Mouse (Mus musculus) midbrain, postnatal 0 days (tissue): ENCODE results near the gene Anapc7. TPM values are rescaled to one million over a fixed set of nuclear protein-coding genes. Genes with fewer than 3 reads are reported as not detected.
"Not testable (repeated sequence)": the region's sequence is repeated elsewhere in the genome, so short reads cannot be mapped to it uniquely, and the experiment has no call there.

Source experiments
- ATAC-seq: fragments of 200-750 bp; cut with Nextera tagmentation; 2 replicates; pipeline ENCODE4 v1.8.0; 2017; ENCODE audit warnings: moderate number of reproducible peaks, mild to moderate bottlenecking, moderate TSS enrichment, moderate library complexity; ENCODE audit not compliant: low FRiP score
- DNase-seq: peaks from one replicate; pipeline ENCODE4 v3.0.0-alpha.2; 2015; ENCODE audit warnings: low spot score
- H3K27ac ChIP-seq: fragments of 300-500 bp; sonication (generic); 2 replicates; pipeline ENCODE4 v1.5.1; 2014; ENCODE audit warnings: low read depth, mild to moderate bottlenecking, low read length, mixed read lengths
- H3K27me3 ChIP-seq: fragments of 300-500 bp; sonication (generic); 2 replicates; pipeline ENCODE4 v1.6.1; 2014; ENCODE audit warnings: low read length, control low read depth, mixed read lengths; ENCODE audit not compliant: insufficient read depth
- H3K36me3 ChIP-seq: fragments of 300-500 bp; sonication (generic); 2 replicates; pipeline ENCODE4 v1.6.1; 2014; ENCODE audit warnings: low read length, control low read depth, mixed read lengths; ENCODE audit not compliant: insufficient read depth
- H3K4me1 ChIP-seq: fragments of 300-500 bp; sonication (generic); 2 replicates; pipeline ENCODE4 v1.6.1; 2014; ENCODE audit warnings: mild to moderate bottlenecking, control low read depth, antibody characterized with exemption, low read length, mixed read lengths; ENCODE audit not compliant: insufficient read depth
- H3K4me2 ChIP-seq: fragments of 300-500 bp; sonication (generic); 2 replicates; pipeline ENCODE4 v1.6.1; 2014; ENCODE audit warnings: low read depth, mild to moderate bottlenecking, low read length, mixed read lengths; ENCODE audit not compliant: poor library complexity, severe bottlenecking
- H3K4me3 ChIP-seq: fragments of 300-500 bp; sonication (generic); 2 replicates; pipeline ENCODE4 v1.5.1; 2014; ENCODE audit warnings: low read depth, mild to moderate bottlenecking, low read length, moderate library complexity
- H3K9ac ChIP-seq: fragments of 300-500 bp; sonication (generic); replicated peaks from 2 replicates; pipeline ENCODE4 v1.6.1; 2014; ENCODE audit warnings: mild to moderate bottlenecking, low read length, moderate library complexity, mixed read lengths; ENCODE audit not compliant: poor library complexity, severe bottlenecking
- H3K9me3 ChIP-seq: fragments of 300-500 bp; sonication (generic); 2 replicates; pipeline ENCODE4 v1.6.1; 2016; ENCODE audit warnings: low read length, control low read depth
- CTCF ChIP-seq: IDR thresholded peaks from 2 replicates; pipeline ENCODE4 v1.5.1; 2016; ENCODE audit warnings: antibody characterized with exemption, mild to moderate bottlenecking
- WGBS: fragments of 180-500 bp; shearing (Covaris S2); extraction: QIAGEN DNeasy Blood & Tissue Kit; methylation state at CpG from one replicate; pipeline ENCODE4 v1.1.7; 2014; 5-methylcytosine and 5-hydroxymethylcytosine counted together
- polyA plus RNA-seq: library from polyadenylated mRNA; unstranded; fragments of >200 nt; fragmentation: Nextera tagmentation; extraction: Ambion mirVana; gene quantifications from 2 replicates; pipeline ENCODE4 v1.2.1, GENCODE M21; 2015
- total RNA-seq: library from RNA; depleted of rRNA; stranded (reverse); fragments of >200 nt; gene quantifications from 2 replicates; pipeline ENCODE4 v1.2.3, GENCODE M21; 2014

Gene Anapc7
- total and polyA plus RNA-seq, 2 experiments from 2014 or later, result 29.3 to 42.8 TPM

DNA sequence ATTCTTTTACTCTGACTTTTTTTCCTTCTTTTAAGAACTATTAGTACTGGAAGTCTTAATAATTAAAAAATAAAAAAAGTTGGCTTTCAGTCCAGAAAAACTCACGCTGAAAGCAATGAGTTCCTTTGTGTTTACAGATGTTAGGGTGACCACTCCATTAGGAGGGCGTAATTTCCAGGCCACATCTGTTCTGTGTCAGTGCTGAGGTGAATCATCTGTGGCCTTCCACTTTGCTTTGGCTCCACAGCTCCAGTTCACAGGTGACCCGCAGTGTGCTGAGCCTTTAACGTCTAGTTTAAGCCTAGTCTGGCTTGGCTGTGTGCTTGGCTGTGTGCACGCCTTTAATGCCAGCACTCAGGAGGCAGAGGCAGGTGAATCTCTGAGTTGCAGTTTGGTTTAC, 9.6 kb upstream of the Anapc7 start:
- Histone ChIP-seq H3K27ac (no peak overlapping the region), H3K9ac (no peak overlapping the region), H3K4me1 (no peaks in the 10 kb centered on the region), H3K36me3 (peaks cover 6% of the 10 kb centered on the region; the same call in 1 of the 2 replicates), H3K27me3 (no peaks in the 10 kb centered on the region), H3K4me2 (no peak overlapping the region), H3K4me3 (no peak overlapping the region), H3K9me3 (no peaks in the 10 kb centered on the region)
- ATAC-seq (no peak), DNase-seq (no peak)
- 86% methylated on average over 5 of the region's 5 CpGs for WGBS
- TF ChIP-seq CTCF, result no peak

GRCm38 (mm10) chr5:122412826-122413225, 8.7 kb upstream of the Anapc7 start:
- 68% methylated on average over 6 of the region's 6 CpGs for WGBS

DNA sequence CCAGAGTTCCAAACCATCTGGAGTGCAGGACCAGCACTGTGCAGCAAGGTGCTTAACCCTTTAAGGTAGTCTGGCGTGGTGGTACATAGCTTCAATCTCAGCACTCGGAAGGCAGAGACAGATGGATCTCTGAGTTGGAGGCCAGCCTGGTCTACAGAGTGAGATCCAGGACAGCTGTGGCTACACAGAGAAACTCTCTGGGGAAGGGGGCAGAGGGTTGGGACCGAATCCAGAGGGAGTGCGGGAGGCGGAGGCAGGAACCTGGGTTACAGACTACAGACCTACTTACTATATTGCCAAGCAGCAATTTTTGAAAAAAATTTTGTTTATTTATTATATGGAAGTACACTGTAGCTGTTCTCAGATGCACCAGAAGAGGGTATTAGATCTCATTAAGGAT, 7.1 kb upstream of the Anapc7 start:
- DNase-seq, result no peak
- Histone ChIP-seq H3K9ac (no peak overlapping the region), H3K4me2 (no peak overlapping the region), H3K27ac (no peak overlapping the region), H3K4me1 (no peaks in the 10 kb centered on the region), H3K4me3 (no peak overlapping the region), H3K9me3 (no peaks in the 10 kb centered on the region), H3K36me3 (0 out of 2 replicates have a peak, but pooled peaks cover 5% of the 10 kb centered on the region), H3K27me3 (no peaks in the 10 kb centered on the region)
- no peak for ATAC-seq
- no peak for TF ChIP-seq CTCF
- 91% methylated on average over 5 of the region's 5 CpGs for WGBS

More at GRCm38 (mm10) chr5:122412826-122413225, 8.7 kb upstream of the Anapc7 start:
- ATAC-seq, result no peak
- H3K4me1 ChIP-seq, result no peaks in the 10 kb centered on the region
- no peaks in the 10 kb centered on the region for H3K9me3 ChIP-seq
- no peak overlapping the region for H3K4me3 ChIP-seq
- DNase-seq, result no peak
- H3K36me3 ChIP-seq, result 0 out of 2 replicates have a peak, but pooled peaks cover 5% of the 10 kb centered on the region
- H3K4me2 ChIP-seq, result no peak overlapping the region
- no peak overlapping the region for H3K27ac ChIP-seq
- no peaks in the 10 kb centered on the region for H3K27me3 ChIP-seq
- TF ChIP-seq CTCF, result no peak
- H3K9ac ChIP-seq, result no peak overlapping the region

GRCm38 (mm10) chr5:122415465-122415864, 6.0 kb upstream of the Anapc7 start:
- ATAC-seq, result no peak
- Histone ChIP-seq H3K9ac (no peak overlapping the region), H3K36me3 (no peaks in the 10 kb centered on the region), H3K27me3 (no peaks in the 10 kb centered on the region), H3K27ac (no peak overlapping the region), H3K4me3 (no peak overlapping the region), H3K9me3 (no peaks in the 10 kb centered on the region), H3K4me2 (no peak overlapping the region), H3K4me1 (no peaks in the 10 kb centered on the region)
- TF ChIP-seq CTCF, result no peak
- 90% methylated on average over 12 of the region's 12 CpGs for WGBS
- DNase-seq, result no peak

DNA sequence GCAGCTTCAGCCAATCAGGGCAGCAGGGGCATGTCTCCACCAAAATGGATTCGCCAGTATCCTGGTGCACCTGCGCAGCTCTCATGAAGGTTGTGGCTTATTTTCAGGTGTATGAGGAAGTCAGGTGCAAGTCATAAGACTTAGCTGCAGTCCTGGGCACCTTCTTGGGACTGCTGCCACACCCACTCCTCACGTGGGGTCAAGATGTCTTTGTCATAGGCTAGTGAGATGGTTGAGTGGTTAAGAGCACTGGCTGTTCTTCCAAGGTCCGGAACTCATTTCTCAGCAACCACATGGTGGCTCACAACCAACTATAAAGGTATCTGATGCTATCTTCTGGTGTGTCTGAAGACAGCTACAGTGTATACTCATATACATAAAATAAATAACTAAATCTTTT, 817 bp upstream of the Anapc7 start:
- 64% methylated on average over 4 of the region's 4 CpGs for WGBS
- TF ChIP-seq CTCF, result peak; percentile 22

DNA sequence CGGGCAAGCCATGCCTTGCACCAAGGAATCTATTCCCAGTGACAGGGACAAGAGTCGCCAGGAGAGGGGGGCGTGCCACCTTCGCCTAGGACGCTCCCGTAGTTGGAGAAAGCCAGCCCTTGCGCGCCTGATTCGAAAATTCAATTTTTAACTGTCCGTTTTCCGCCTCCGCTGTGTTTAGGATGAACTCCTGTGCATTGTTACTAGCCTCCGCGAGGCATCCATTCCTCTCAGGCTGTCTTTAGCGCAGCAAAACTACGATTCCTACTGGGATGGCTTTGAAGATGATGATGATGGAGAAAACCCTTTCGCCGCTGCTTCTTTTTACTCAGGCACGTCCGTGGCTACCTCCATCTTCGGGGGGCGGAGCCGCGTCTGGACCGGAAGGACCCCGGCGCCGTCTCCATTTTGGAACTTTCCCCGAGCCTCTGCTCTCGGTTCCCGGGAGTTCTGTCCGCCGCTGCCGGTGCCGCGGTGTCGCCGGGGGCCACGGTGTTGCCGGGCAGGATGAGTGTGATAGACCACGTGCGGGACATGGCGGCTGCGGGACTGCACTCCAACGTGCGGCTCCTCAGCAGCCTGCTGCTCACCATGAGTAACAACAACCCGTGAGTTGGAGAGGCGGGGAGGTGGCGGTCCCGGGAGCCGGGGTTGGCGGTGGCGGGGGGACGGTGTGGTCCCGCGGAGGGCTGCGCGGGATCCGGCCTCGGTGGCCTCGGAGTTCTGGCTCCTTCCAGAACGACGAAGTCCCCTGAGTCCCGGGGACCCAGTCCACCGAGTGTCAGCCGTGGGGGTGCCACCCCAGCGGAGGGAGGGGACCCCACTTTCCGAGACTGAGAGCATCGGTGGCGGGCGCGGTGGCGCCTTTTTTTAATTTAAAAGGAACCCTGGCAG, 825 bp downstream of the Anapc7 start:
- H3K4me1 ChIP-seq, result no peaks in the 10 kb centered on the region; the same call in 1 of the 2 replicates
- peak overlapping the region; percentile 85 for H3K4me2 ChIP-seq
- H3K27ac ChIP-seq, result peak overlapping the region; percentile 95
- H3K4me3 ChIP-seq, result peak overlapping the region; percentile 93
- H3K36me3 ChIP-seq, result no peaks in the 10 kb centered on the region
- ATAC-seq (peak; percentile 86), DNase-seq (peak; percentile 92)
- peak overlapping the region; percentile 87 for H3K9ac ChIP-seq
- no peaks in the 10 kb centered on the region for H3K9me3 ChIP-seq
- no peaks in the 10 kb centered on the region for H3K27me3 ChIP-seq
- TF ChIP-seq CTCF, result peak; percentile 55
- WGBS, result under 1% methylated on average over 71 of the region's 73 CpGs

More for the DNA sequence above, 817 bp upstream of the Anapc7 start:
- not testable (repeated sequence) for H3K9me3 ChIP-seq, DNase-seq, H3K4me3 ChIP-seq, H3K27me3 ChIP-seq, H3K36me3 ChIP-seq, H3K27ac ChIP-seq, H3K4me1 ChIP-seq, H3K4me2 ChIP-seq, ATAC-seq, H3K9ac ChIP-seq
